Mouse (Mus musculus) brain, embryonic 14.5 days (tissue): ENCODE results near the gene Scn8a.

Experiments
- CTCF ChIP-seq: fragments of 200-500 bp; IDR thresholded peaks from 2 replicates; pipeline ENCODE4 v1.5.1; 2012; ENCODE audit warnings: inconsistent platforms, mild to moderate bottlenecking, moderate library complexity, borderline replicate concordance; ENCODE audit not compliant: insufficient read depth, insufficient read length; ENCODE audit errors: extremely low read depth
- POLR2A ChIP-seq: fragments of 200-500 bp; IDR thresholded peaks from 2 replicates; pipeline ENCODE4 v1.6.1; 2012; ENCODE audit warnings: mild to moderate bottlenecking, inconsistent platforms, borderline replicate concordance; ENCODE audit not compliant: poor library complexity, insufficient read depth, insufficient read length, severe bottlenecking; ENCODE audit errors: extremely low read depth

DNA sequence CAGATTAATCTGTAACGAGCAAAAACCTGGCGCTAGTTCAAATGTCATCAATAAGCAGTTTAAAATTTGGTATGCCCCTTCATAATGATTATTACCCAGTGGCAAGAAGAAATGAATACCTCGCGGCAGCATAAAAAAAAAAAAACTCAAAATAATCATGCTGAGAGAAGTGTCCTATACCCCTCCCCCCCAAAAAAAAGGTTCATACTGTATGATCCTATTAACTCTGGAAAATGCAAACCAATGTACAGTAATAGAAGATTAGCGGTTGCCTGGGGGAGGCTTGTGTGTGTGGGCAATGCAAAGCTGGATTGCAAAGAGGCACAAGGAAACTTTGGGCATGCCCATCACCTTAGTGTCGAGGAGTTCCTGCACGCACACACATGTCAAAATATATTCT is at the start of gene Scn8a:
- TF ChIP-seq CTCF (no peak), POLR2A (no peak)
